Mouse (Mus musculus) embryo, embryonic 10 days (tissue): Measurements from ENCODE around the gene Ubc.
A peak's percentile ranks its signal among the peaks of the same experiment; 100 is the strongest.

Experiments
- DNase-seq: peaks from one replicate; pipeline ENCODE4 v3.0.0-alpha.2; 2015; ENCODE audit warnings: low spot score

The Ubc gene

GRCm38 (mm10) chr5:125348487-125348886, 41.5 kb downstream of the Ubc start:
- DNase-seq: peak; percentile 38

- no peak for DNase-seq
Observed at GRCm38 (mm10) chr5:125348067-125348466, 41.9 kb downstream of the Ubc start.

- no peak for DNase-seq
Observed at GRCm38 (mm10) chr5:125344296-125344695, 45.7 kb downstream of the Ubc start.

GRCm38 (mm10) chr5:125341459-125342090, 48.4 kb downstream of the Ubc start:
- no peak for DNase-seq

GRCm38 (mm10) chr5:125340547-125341262, 49.3 kb downstream of the Ubc start, which contains the start of gene Scarb1:
TSS of gene Scarb1 (minus strand) at chr5:125341094.
- peak; percentile 91 for DNase-seq

GRCm38 (mm10) chr5:125339851-125340531, 50.0 kb downstream of the Ubc start:
- DNase-seq: peak; percentile 47

- peak; percentile 80 for DNase-seq
Observed at GRCm38 (mm10) chr5:125339108-125339751, 50.8 kb downstream of the Ubc start.

GRCm38 (mm10) chr5:125337526-125337925, 52.5 kb downstream of the Ubc start:
- DNase-seq: no peak

- DNase-seq: no peak
Observed at GRCm38 (mm10) chr5:125337012-125337411, 53.0 kb downstream of the Ubc start.
